Mouse (Mus musculus) liver, embryonic 14.5 days (tissue): ENCODE data around the gene Gucd1.

ENCODE experiments used
- CTCF ChIP-seq: IDR thresholded peaks from 2 replicates; pipeline ENCODE4 v1.5.1; 2016; ENCODE audit warnings: antibody characterized with exemption, low read depth, control low read depth
- EP300 ChIP-seq: IDR thresholded peaks from 2 replicates; pipeline ENCODE4 v1.6.1; 2016; ENCODE audit warnings: antibody characterized with exemption, low read depth

DNA sequence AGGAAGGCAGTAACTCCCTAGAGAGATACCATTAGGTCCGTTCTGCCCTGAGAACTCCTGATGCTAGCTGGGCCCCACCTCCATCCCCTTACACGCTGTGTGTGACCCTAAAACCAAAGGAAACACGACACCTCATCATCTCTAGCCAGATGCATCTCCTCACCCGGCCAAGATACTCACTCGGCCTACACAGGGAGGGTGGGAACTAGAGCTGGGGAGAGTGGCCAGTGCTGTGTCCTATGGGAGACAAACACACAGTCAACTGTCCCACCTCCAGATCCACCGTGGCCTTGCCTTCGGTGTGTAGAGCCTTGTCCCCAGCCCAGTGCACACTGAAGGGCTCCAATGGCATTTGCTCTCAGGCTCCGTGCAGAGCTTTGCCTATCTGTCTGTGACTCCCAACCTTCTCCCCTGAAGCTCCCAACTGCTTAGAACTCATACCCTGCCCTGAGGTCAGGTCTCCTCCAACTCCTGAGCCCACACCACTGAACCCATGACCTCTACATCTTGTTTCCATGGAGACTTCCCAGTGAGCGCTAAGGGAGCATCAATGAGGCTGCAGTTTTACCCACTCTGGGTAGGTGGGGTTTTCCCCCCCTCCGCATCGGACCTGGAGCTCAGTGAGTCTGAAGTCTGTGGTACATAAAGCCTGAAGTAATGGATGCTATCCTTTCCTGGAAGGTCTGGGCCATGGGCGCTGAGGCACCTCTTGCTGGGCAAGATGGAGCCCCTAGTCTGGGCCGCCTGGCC is 35.1 kb upstream of the Gucd1 start:
- TF ChIP-seq CTCF, result no peak
- TF ChIP-seq EP300, result no peak
